Mouse (Mus musculus) layer of hippocampus, adult 11-12 months (tissue): ENCODE measurements around the gene Relch.
"Not testable (repeated sequence)": the region's sequence is repeated elsewhere in the genome, so short reads cannot be mapped to it uniquely, and the experiment has no call there.

Experiments used
- DNase-seq: peaks from one replicate; pipeline ENCODE4 v3.0.0; 2022; ENCODE audit warnings: low spot score

The Relch gene

GRCm38 (mm10) chr1:105663171-105663961 lies at the start of gene Relch, which contains the start of gene Pign:
Relch (plus strand) TSS chr1:105663861.
Pign (minus strand) TSS chr1:105663677.
- peak; percentile 99 for DNase-seq

GRCm38 (mm10) chr1:105630481-105630880 lies 33.2 kb upstream of the Relch start:
- DNase-seq, result peak; percentile 39

GRCm38 (mm10) chr1:105644093-105644492 lies 19.6 kb upstream of the Relch start:
- DNase-seq, result no peak

- DNase-seq, result no peak
These were observed 13.0 kb upstream of the Relch start for GRCm38 (mm10) chr1:105650650-105651049.

GRCm38 (mm10) chr1:105653981-105654380 lies 9.7 kb upstream of the Relch start:
- DNase-seq, result no peak

GRCm38 (mm10) chr1:105660015-105660414 lies 3.6 kb upstream of the Relch start:
- peak; percentile 71 for DNase-seq

GRCm38 (mm10) chr1:105662820-105663170 lies 866 bp upstream of the Relch start:
- DNase-seq, result no peak

- peak; percentile 29 for DNase-seq
These were observed 526 bp downstream of the Relch start for GRCm38 (mm10) chr1:105663962-105664812.

GRCm38 (mm10) chr1:105669700-105670099 lies 6.0 kb downstream of the Relch start:
- no peak for DNase-seq

- no peak for DNase-seq
These were observed 11.1 kb downstream of the Relch start for GRCm38 (mm10) chr1:105674763-105675162.

GRCm38 (mm10) chr1:105680587-105680986 lies 16.9 kb downstream of the Relch start:
- no peak for DNase-seq

GRCm38 (mm10) chr1:105685501-105685900 lies 21.8 kb downstream of the Relch start:
- DNase-seq, result no peak

- no peak for DNase-seq
These were observed 31.9 kb downstream of the Relch start for GRCm38 (mm10) chr1:105695581-105695980.

GRCm38 (mm10) chr1:105700984-105701530 lies 37.4 kb downstream of the Relch start:
- DNase-seq, result no peak

GRCm38 (mm10) chr1:105709415-105709814 lies 45.8 kb downstream of the Relch start:
- DNase-seq, result no peak

GRCm38 (mm10) chr1:105711227-105711626 lies 47.6 kb downstream of the Relch start:
- peak; percentile 29 for DNase-seq

- DNase-seq, result no peak
These were observed 49.2 kb downstream of the Relch start for GRCm38 (mm10) chr1:105712822-105713221.

GRCm38 (mm10) chr1:105718358-105718757 lies 54.7 kb downstream of the Relch start:
- no peak for DNase-seq

- DNase-seq, result not testable (repeated sequence)
These were observed 65.6 kb downstream of the Relch start for GRCm38 (mm10) chr1:105729246-105729645.

- no peak for DNase-seq
These were observed 71.7 kb downstream of the Relch start for GRCm38 (mm10) chr1:105735318-105735717.

- no peak for DNase-seq
These were observed 74.7 kb downstream of the Relch start for GRCm38 (mm10) chr1:105738334-105738733.

- DNase-seq, result no peak
These were observed 75.8 kb downstream of the Relch start for GRCm38 (mm10) chr1:105739493-105739892.

- no peak for DNase-seq
These were observed 78.8 kb downstream of the Relch start for GRCm38 (mm10) chr1:105742481-105742880.
